Mouse (Mus musculus) liver, adult 2 months (tissue): ENCODE data around the gene Xbp1. TPM values are rescaled to one million over a fixed set of nuclear protein-coding genes. Genes with fewer than 3 reads are reported as not detected.
"Not testable (repeated sequence)": the region's sequence is repeated elsewhere in the genome, so short reads cannot be mapped to it uniquely, and the experiment has no call there.

Source experiments
- DNase-seq: peaks from one replicate; pipeline ENCODE4 v3.0.0-alpha.2; 2011; ENCODE audit warnings: low read depth, low spot score; ENCODE audit errors: extremely low read depth
- H3K27ac ChIP-seq: fragments of 200-500 bp; replicated peaks from 2 replicates; pipeline ENCODE4 v1.5.1; 2012; ENCODE audit warnings: low read depth, mild to moderate bottlenecking, control low read depth, inconsistent platforms, low read length; ENCODE audit not compliant: insufficient read depth
- H3K27me3 ChIP-seq: fragments of 200-500 bp; 2 replicates; pipeline ENCODE4 v1.6.1; 2012; ENCODE audit warnings: mild to moderate bottlenecking, moderate library complexity, low read length, inconsistent platforms; ENCODE audit not compliant: control insufficient read depth, insufficient read depth
- H3K36me3 ChIP-seq: fragments of 200-500 bp; 2 replicates; pipeline ENCODE4 v1.6.1; 2012; ENCODE audit warnings: low read length, inconsistent platforms; ENCODE audit not compliant: control insufficient read depth, insufficient read depth
- H3K4me1 ChIP-seq: fragments of 200-500 bp; 2 replicates; pipeline ENCODE4 v1.6.1; 2011; ENCODE audit warnings: low read length; ENCODE audit not compliant: control insufficient read depth, insufficient read depth
- H3K4me3 ChIP-seq: fragments of 200-500 bp; 2 replicates; pipeline ENCODE4 v1.5.1; 2011; ENCODE audit warnings: low read depth, mild to moderate bottlenecking, control low read depth, low read length, moderate library complexity; ENCODE audit not compliant: insufficient read depth
- H3K79me2 ChIP-seq: fragments of 200-500 bp; 2 replicates; pipeline ENCODE4 v1.6.1; 2012; ENCODE audit warnings: inconsistent platforms, mild to moderate bottlenecking, low read length, moderate library complexity; ENCODE audit not compliant: control insufficient read depth, insufficient read depth
- H3K9ac ChIP-seq: fragments of 200-500 bp; 2 replicates; pipeline ENCODE4 v1.6.1; 2012; ENCODE audit warnings: low read depth, mild to moderate bottlenecking, control low read depth, inconsistent platforms, low read length
- CTCF ChIP-seq: fragments of 200-500 bp; IDR thresholded peaks from 2 replicates; pipeline ENCODE4 v1.5.1; 2011; ENCODE audit warnings: low read depth, low read length, control low read depth
- POLR2A ChIP-seq: fragments of 200-500 bp; IDR thresholded peaks from 2 replicates; pipeline ENCODE4 v1.6.1; 2011; ENCODE audit warnings: low read length, control low read depth; ENCODE audit not compliant: insufficient read depth; ENCODE audit errors: extremely low read depth
- WGBS: fragments of 180-500 bp; shearing (Covaris S2); methylation state at CpG from one replicate; pipeline ENCODE4 v1.1.7; 2018; 5-methylcytosine and 5-hydroxymethylcytosine counted together
- polyA plus RNA-seq: library from polyadenylated mRNA; depleted of rRNA; stranded (reverse); fragments of >200 nt; gene quantifications from 2 replicates; pipeline ENCODE4 v1.2.3, GENCODE M21; 2012
- total RNA-seq: library from RNA; depleted of rRNA; stranded (reverse); fragments of >200 nt; gene quantifications from 2 replicates; pipeline ENCODE4 v1.2.3, GENCODE M21; 2014

Gene Xbp1
- total and polyA plus RNA-seq, 2 experiments: 137 to 241 TPM

DNA sequence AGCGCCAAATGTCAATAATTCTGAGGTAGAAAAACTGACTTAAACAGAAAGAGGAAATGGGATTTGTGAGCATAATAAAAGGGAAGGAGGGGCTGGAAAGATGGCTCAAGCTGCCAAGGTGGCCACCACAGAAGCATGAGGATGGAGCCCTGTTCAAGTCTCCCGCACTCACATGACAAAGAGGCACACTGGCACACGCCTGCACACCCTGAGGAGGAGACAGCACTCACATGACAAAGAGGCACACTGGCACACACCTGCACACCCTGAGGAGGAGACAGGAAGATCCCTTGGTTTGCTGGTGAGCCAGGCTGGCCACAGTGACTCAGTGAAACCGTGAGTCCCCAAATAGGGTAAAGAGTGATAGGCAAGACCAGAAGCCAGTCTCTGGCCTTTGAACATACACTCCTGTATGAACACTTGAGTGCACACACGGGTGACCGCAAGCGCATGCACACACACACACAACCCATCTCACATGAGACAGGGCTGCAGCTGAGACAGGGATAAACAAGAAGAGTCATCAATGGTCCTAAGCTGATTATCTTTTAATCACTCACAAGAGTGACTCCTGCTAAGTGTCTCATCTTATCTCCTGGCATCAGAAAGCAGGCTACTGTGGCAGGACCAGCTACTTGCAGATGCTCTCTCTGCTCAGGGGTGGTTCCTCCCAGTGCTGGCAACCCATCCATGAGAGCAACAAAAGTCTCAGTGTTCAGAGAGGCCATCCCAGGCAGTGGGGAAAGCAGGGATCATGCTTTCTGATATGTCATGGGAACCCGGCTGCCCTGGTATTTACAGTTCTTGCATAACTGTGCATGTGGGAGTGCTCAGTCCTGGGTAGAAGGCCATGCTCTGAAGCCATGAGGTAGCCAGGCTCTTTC is 11.0 kb upstream of the Xbp1 start:
- Histone ChIP-seq H3K9ac (peak overlapping the region; percentile 5; the same call in 1 of the 2 replicates), H3K4me3 (no peak overlapping the region), H3K79me2 (no peaks in the 10 kb centered on the region), H3K27me3 (no peaks in the 10 kb centered on the region), H3K36me3 (no peaks in the 10 kb centered on the region), H3K4me1 (peaks cover 20% of the 10 kb centered on the region), H3K27ac (peak overlapping the region; percentile 87)
- no peak for TF ChIP-seq POLR2A
- no peak for TF ChIP-seq CTCF
- WGBS: 75% methylated on average over 8 of the region's 8 CpGs
- peak; percentile 89 for DNase-seq

- WGBS: 6% methylated on average over 5 of the region's 5 CpGs
- no peaks in the 10 kb centered on the region for H3K36me3 ChIP-seq
- no peak overlapping the region for H3K9ac ChIP-seq
- peaks cover 19% of the 10 kb centered on the region for H3K4me1 ChIP-seq
- no peaks in the 10 kb centered on the region for H3K27me3 ChIP-seq
- no peaks in the 10 kb centered on the region for H3K79me2 ChIP-seq
- peak overlapping the region; percentile 87 for H3K27ac ChIP-seq
- no peak for DNase-seq
- no peak overlapping the region for H3K4me3 ChIP-seq
- TF ChIP-seq POLR2A: no peak
- TF ChIP-seq CTCF: no peak
These were observed 10.4 kb upstream of the Xbp1 start for GRCm38 (mm10) chr11:5510099-5510391.

DNA sequence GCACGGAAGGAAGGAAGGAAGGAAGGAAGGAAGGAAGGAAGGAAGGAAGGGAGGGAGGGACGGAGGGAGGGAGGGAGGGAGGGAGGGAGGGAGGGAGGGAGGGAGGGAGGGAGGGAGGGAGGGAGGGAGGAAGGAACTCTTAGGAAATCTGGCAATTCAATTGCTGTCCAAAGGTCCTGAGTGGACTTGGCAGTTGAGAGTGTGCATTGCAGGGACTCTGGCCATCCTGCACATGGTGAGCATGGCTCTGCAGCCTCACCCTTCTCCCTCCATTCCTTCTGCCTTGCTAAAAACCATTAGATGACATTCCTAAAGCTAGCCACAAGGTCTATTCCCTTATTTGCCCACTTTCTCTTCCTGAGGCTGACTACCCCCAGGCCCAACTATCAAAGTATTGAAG is 9.8 kb upstream of the Xbp1 start:
- H3K27me3 ChIP-seq, H3K4me3 ChIP-seq, H3K79me2 ChIP-seq, H3K9ac ChIP-seq, H3K36me3 ChIP-seq: not testable (repeated sequence)
- peak overlapping the region; percentile 87 for H3K27ac ChIP-seq
- H3K4me1 ChIP-seq: peaks cover 14% of the 10 kb centered on the region
- 57% methylated on average over 1 of the region's 2 CpGs for WGBS
- peak; percentile 95 for DNase-seq

DNA sequence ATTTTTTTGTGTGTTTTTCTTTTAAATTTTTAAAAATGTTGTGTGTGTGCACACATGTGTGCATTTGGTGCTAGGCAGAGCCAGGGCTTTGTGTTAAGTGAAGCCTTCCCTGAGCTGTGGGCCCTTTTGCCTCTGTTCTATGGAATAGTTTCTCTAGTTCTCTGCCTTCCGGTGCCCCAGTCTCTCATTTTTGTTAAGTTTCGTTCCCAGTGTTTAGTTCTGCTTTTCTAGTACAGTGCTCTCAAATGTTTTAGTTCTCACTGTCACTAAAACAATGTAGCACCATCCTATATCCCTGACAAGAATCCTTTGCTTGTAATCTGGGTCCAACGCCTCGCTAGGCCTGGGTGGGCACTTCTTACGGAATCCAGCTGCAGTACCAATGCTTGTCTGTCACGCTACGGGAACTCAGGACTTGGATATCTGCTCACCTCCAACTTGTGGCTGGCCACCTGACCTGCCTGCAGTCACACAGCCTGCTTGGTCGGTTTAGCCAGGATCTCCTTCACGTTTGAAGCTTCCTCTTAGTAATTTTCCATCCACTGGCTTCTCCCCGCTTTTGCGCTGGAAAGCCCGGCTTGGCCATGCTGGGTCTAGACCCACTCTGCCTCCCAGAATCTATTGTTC is 8.2 kb upstream of the Xbp1 start:
- H3K4me1 ChIP-seq: peaks cover 12% of the 10 kb centered on the region
- no peaks in the 10 kb centered on the region for H3K36me3 ChIP-seq
- no peak for DNase-seq
- H3K27ac ChIP-seq: peak overlapping the region; percentile 32
- H3K4me3 ChIP-seq: no peak overlapping the region
- H3K79me2 ChIP-seq: no peaks in the 10 kb centered on the region
- no peaks in the 10 kb centered on the region for H3K27me3 ChIP-seq
- WGBS: 93% methylated on average over 12 of the region's 12 CpGs
- no peak overlapping the region for H3K9ac ChIP-seq
- no peak for TF ChIP-seq CTCF
- no peak for TF ChIP-seq POLR2A

- WGBS: 90% methylated on average over 8 of the region's 8 CpGs
- no peak for DNase-seq
- Histone ChIP-seq H3K27me3 (no peaks in the 10 kb centered on the region), H3K79me2 (no peaks in the 10 kb centered on the region), H3K36me3 (no peaks in the 10 kb centered on the region), H3K9ac (no peak overlapping the region), H3K4me3 (no peak overlapping the region), H3K4me1 (peaks cover 12% of the 10 kb centered on the region), H3K27ac (no peak overlapping the region)
- TF ChIP-seq CTCF: no peak
- TF ChIP-seq POLR2A: no peak
These were observed 7.5 kb upstream of the Xbp1 start for GRCm38 (mm10) chr11:5512961-5513360.

- Histone ChIP-seq H3K27me3 (no peaks in the 10 kb centered on the region), H3K4me3 (no peak overlapping the region), H3K9ac (no peak overlapping the region), H3K27ac (no peak overlapping the region), H3K4me1 (peaks cover 12% of the 10 kb centered on the region), H3K79me2 (no peaks in the 10 kb centered on the region), H3K36me3 (no peaks in the 10 kb centered on the region)
- DNase-seq: no peak
- WGBS: 93% methylated on average over 4 of the region's 4 CpGs
- TF ChIP-seq CTCF (no peak), POLR2A (no peak)
These were observed 6.4 kb upstream of the Xbp1 start for GRCm38 (mm10) chr11:5514091-5514490.
